Mouse (Mus musculus) MEL (cell line): Measurements from ENCODE around the gene Prkar1b. TPM values are rescaled to one million over a fixed set of nuclear protein-coding genes. Genes with fewer than 3 reads are reported as not detected.

Experiments used
- DNase-seq: peaks from one replicate; pipeline ENCODE4 v3.0.0; 2011; ENCODE audit warnings: low read depth, low spot score
- H3K27ac ChIP-seq: 2 replicates; pipeline ENCODE4 v1.5.1; 2012; ENCODE audit warnings: low read depth, mild to moderate bottlenecking, control low read depth, low read length, moderate library complexity; ENCODE audit not compliant: control insufficient read depth
- H3K27me3 ChIP-seq, 2 experiments: fragments of 150-350 bp in 1 of 2; sonication (generic) in 1 of 2; 2 replicates each; pipeline ENCODE4 v1.6.1; 2012; ENCODE audit warnings: low read length in 2 of 2, mild to moderate bottlenecking in 2 of 2, improper control_type of control experiment in 1 of 2, moderate library complexity in 1 of 2; ENCODE audit not compliant: insufficient read depth in 2 of 2, control insufficient read depth in 1 of 2
- H3K36me3 ChIP-seq, 2 experiments: 2 replicates each; pipeline ENCODE4 v1.6.1; 2012 to 2014; ENCODE audit warnings: low read length in 2 of 2, improper control_type of control experiment in 1 of 2, inconsistent platforms in 1 of 2, mild to moderate bottlenecking in 1 of 2; ENCODE audit not compliant: insufficient read depth in 2 of 2, control insufficient read depth in 1 of 2
- H3K4me1 ChIP-seq, 2 experiments: fragments of 150-350 bp in 1 of 2; sonication (generic) in 1 of 2; 2 replicates each; pipeline ENCODE4 v1.6.1; 2012; ENCODE audit warnings: low read length in 2 of 2, improper control_type of control experiment in 1 of 2, mild to moderate bottlenecking in 1 of 2; ENCODE audit not compliant: insufficient read depth in 2 of 2, control insufficient read depth in 1 of 2
- H3K4me3 ChIP-seq, 2 experiments: fragments of 150-350 bp in 1 of 2; sonication (generic) in 1 of 2; 2 replicates each; pipeline ENCODE4 v1.5.1; 2012; ENCODE audit warnings: low read depth in 2 of 2, low read length in 2 of 2, mild to moderate bottlenecking in 2 of 2, moderate library complexity in 2 of 2, control low read depth in 1 of 2, improper control_type of control experiment in 1 of 2; ENCODE audit not compliant: control insufficient read depth in 1 of 2, insufficient read depth in 1 of 2
- H3K79me2 ChIP-seq: 2 replicates; pipeline ENCODE4 v1.6.1; 2012; ENCODE audit warnings: mild to moderate bottlenecking, low read length, moderate library complexity; ENCODE audit not compliant: control insufficient read depth, poor library complexity, insufficient read depth
- H3K9ac ChIP-seq: 2 replicates; pipeline ENCODE4 v1.6.1; 2012; ENCODE audit warnings: low read depth, mild to moderate bottlenecking, control low read depth, low read length, moderate library complexity; ENCODE audit not compliant: control insufficient read depth, poor library complexity, severe bottlenecking
- H3K9me3 ChIP-seq: fragments of 150-350 bp; sonication (generic); replicated peaks from 2 replicates; pipeline ENCODE4 v1.6.1; 2012; ENCODE audit warnings: mild to moderate bottlenecking, low read length, improper control_type of control experiment, moderate library complexity; ENCODE audit not compliant: insufficient read depth
- CHD2 ChIP-seq: IDR thresholded peaks from 2 replicates; pipeline ENCODE4 v1.6.1; 2011; ENCODE audit warnings: low read length, improper control_type of control experiment
- CTCF ChIP-seq, 3 experiments: IDR thresholded peaks in 2 of 3; conservative IDR thresholded peaks in 1 of 3; 2 replicates each; pipeline ENCODE4 v1.5.1; 2011 to 2012; ENCODE audit warnings: low read length in 3 of 3, low read depth in 2 of 3, mild to moderate bottlenecking in 2 of 3, improper control_type of control experiment in 1 of 3, inconsistent platforms in 1 of 3, mixed read lengths in 1 of 3, moderate library complexity in 1 of 3; ENCODE audit not compliant: control insufficient read depth in 1 of 3, insufficient read depth in 1 of 3, poor library complexity in 1 of 3, severe bottlenecking in 1 of 3
- E2F4 ChIP-seq: IDR thresholded peaks from 2 replicates; pipeline ENCODE4 v1.6.1; 2011; ENCODE audit warnings: low read depth, low read length, improper control_type of control experiment, borderline replicate concordance
- EP300 ChIP-seq, 2 experiments: IDR thresholded peaks; 2 replicates each; pipeline ENCODE4 v1.6.1; 2011; ENCODE audit warnings: improper control_type of control experiment in 2 of 2, low read length in 2 of 2, low read depth in 1 of 2, mild to moderate bottlenecking in 1 of 2
- ETS1 ChIP-seq: IDR thresholded peaks from 2 replicates; pipeline ENCODE4 v1.6.1; 2012; ENCODE audit warnings: low read depth, mild to moderate bottlenecking, inconsistent platforms, low read length, improper control_type of control experiment, moderate library complexity
- GABPA ChIP-seq: IDR thresholded peaks from 2 replicates; pipeline ENCODE4 v1.6.1; 2012; ENCODE audit warnings: low read depth, mild to moderate bottlenecking, inconsistent platforms, low read length, improper control_type of control experiment, moderate library complexity
- GATA1 ChIP-seq: IDR thresholded peaks from 2 replicates; pipeline ENCODE4 v1.6.1; 2011; ENCODE audit warnings: low read depth, low read length, improper control_type of control experiment
- KAT2A ChIP-seq: conservative IDR thresholded peaks from 2 replicates; pipeline ENCODE4 v1.6.1; 2012; ENCODE audit warnings: low read depth, low read length, improper control_type of control experiment, inconsistent platforms
- MAFK ChIP-seq: IDR thresholded peaks from 2 replicates; pipeline ENCODE4 v1.6.1; 2011; ENCODE audit warnings: low read depth, mild to moderate bottlenecking, low read length, improper control_type of control experiment, borderline replicate concordance
- MAX ChIP-seq: IDR thresholded peaks from 2 replicates; pipeline ENCODE4 v1.6.1; 2011; ENCODE audit warnings: low read length, improper control_type of control experiment
- MAZ ChIP-seq: IDR thresholded peaks from 2 replicates; pipeline ENCODE4 v1.6.1; 2012; ENCODE audit warnings: low read depth, mild to moderate bottlenecking, inconsistent platforms, low read length, improper control_type of control experiment
- MEF2A ChIP-seq: IDR thresholded peaks from 2 replicates; pipeline ENCODE4 v1.6.1; 2014; ENCODE audit warnings: low read depth, mild to moderate bottlenecking, inconsistent platforms, low read length, improper control_type of control experiment; ENCODE audit not compliant: poor library complexity, insufficient replicate concordance, severe bottlenecking; ENCODE audit errors: extremely low read depth
- MYB ChIP-seq: IDR thresholded peaks from 2 replicates; pipeline ENCODE4 v1.6.1; 2011; ENCODE audit warnings: mild to moderate bottlenecking, low read depth, low read length, improper control_type of control experiment
- NELFE ChIP-seq: IDR thresholded peaks from 2 replicates; pipeline ENCODE4 v1.6.1; 2011; ENCODE audit warnings: low read depth, low read length, improper control_type of control experiment
- NRF1 ChIP-seq: IDR thresholded peaks from 2 replicates; pipeline ENCODE4 v1.6.1; 2014; ENCODE audit warnings: low read depth, mild to moderate bottlenecking, inconsistent platforms, low read length, improper control_type of control experiment, moderate library complexity; ENCODE audit not compliant: poor library complexity, insufficient read depth, severe bottlenecking
- POLR2A ChIP-seq, 2 experiments: IDR thresholded peaks; 2 replicates each; pipeline ENCODE4 v1.6.1; 2011 to 2012; ENCODE audit warnings: low read length in 2 of 2, mild to moderate bottlenecking in 2 of 2, control low read depth in 1 of 2, improper control_type of control experiment in 1 of 2, low read depth in 1 of 2, moderate library complexity in 1 of 2; ENCODE audit not compliant: control insufficient read depth in 1 of 2, insufficient read depth in 1 of 2, poor library complexity in 1 of 2
- POLR2AphosphoS5 ChIP-seq: IDR thresholded peaks from 2 replicates; pipeline ENCODE4 v1.6.1; 2012; ENCODE audit warnings: low read depth, borderline replicate concordance, mild to moderate bottlenecking, inconsistent platforms, low read length, moderate library complexity, mixed read lengths
- RCOR1 ChIP-seq: IDR thresholded peaks from 2 replicates; pipeline ENCODE4 v1.6.1; 2012; ENCODE audit warnings: low read depth, mild to moderate bottlenecking, inconsistent platforms, low read length, improper control_type of control experiment
- SMC3 ChIP-seq: IDR thresholded peaks from 2 replicates; pipeline ENCODE4 v1.6.1; 2011; ENCODE audit warnings: low read depth, low read length, improper control_type of control experiment
- TAL1 ChIP-seq: IDR thresholded peaks from 2 replicates; pipeline ENCODE4 v1.6.1; 2012; ENCODE audit warnings: mild to moderate bottlenecking, inconsistent platforms, low read length, moderate library complexity, mixed read lengths
- TBP ChIP-seq: IDR thresholded peaks from 2 replicates; pipeline ENCODE4 v1.8.0; 2011; ENCODE audit warnings: low read depth, low read length, improper control_type of control experiment
- TCF12 ChIP-seq: IDR thresholded peaks from 2 replicates; pipeline ENCODE4 v1.6.1; 2014; ENCODE audit warnings: low read depth, mild to moderate bottlenecking, inconsistent platforms, low read length, improper control_type of control experiment, moderate library complexity
- USF2 ChIP-seq, 2 experiments: IDR thresholded peaks; 2 replicates each; pipeline ENCODE4 v1.6.1; 2011 to 2012; ENCODE audit warnings: improper control_type of control experiment in 2 of 2, low read length in 2 of 2, borderline replicate concordance in 1 of 2, inconsistent platforms in 1 of 2, low read depth in 1 of 2, mild to moderate bottlenecking in 1 of 2; ENCODE audit not compliant: insufficient read depth in 1 of 2
- ZC3H11A ChIP-seq: IDR thresholded peaks from 2 replicates; pipeline ENCODE4 v1.6.1; 2012; ENCODE audit warnings: low read depth, mild to moderate bottlenecking, inconsistent platforms, low read length, improper control_type of control experiment
- ZMIZ1 ChIP-seq: IDR thresholded peaks from 2 replicates; pipeline ENCODE4 v1.6.1; 2012; ENCODE audit warnings: low read depth, mild to moderate bottlenecking, inconsistent platforms, low read length, improper control_type of control experiment, moderate library complexity
- ZNF384 ChIP-seq: IDR thresholded peaks from 2 replicates; pipeline ENCODE4 v1.6.1; 2012; ENCODE audit warnings: low read depth, mild to moderate bottlenecking, inconsistent platforms, low read length, improper control_type of control experiment
- polyA plus RNA-seq, 2 experiments: library from polyadenylated mRNA; stranded (reverse) in 1 of 2; unstranded in 1 of 2; fragments of >175 nt in 1 of 2; fragments of >200 nt in 1 of 2; gene quantifications; 2 replicates each; pipeline versions ENCODE4 v1.2.1 to v1.2.4; 2012; ENCODE audit warnings: low replicate concordance in 2 of 2, low read depth in 1 of 2; ENCODE audit not compliant: insufficient read length in 2 of 2, insufficient read depth in 1 of 2, missing spikeins in 1 of 2
- total RNA-seq: library from RNA; depleted of rRNA; stranded (reverse); fragments of 300-350 nt; gene quantifications from 2 replicates; pipeline ENCODE4 v1.2.3, GENCODE M21; 2012

Prkar1b gene
- total and polyA plus RNA-seq, 3 experiments, result not detected

DNA sequence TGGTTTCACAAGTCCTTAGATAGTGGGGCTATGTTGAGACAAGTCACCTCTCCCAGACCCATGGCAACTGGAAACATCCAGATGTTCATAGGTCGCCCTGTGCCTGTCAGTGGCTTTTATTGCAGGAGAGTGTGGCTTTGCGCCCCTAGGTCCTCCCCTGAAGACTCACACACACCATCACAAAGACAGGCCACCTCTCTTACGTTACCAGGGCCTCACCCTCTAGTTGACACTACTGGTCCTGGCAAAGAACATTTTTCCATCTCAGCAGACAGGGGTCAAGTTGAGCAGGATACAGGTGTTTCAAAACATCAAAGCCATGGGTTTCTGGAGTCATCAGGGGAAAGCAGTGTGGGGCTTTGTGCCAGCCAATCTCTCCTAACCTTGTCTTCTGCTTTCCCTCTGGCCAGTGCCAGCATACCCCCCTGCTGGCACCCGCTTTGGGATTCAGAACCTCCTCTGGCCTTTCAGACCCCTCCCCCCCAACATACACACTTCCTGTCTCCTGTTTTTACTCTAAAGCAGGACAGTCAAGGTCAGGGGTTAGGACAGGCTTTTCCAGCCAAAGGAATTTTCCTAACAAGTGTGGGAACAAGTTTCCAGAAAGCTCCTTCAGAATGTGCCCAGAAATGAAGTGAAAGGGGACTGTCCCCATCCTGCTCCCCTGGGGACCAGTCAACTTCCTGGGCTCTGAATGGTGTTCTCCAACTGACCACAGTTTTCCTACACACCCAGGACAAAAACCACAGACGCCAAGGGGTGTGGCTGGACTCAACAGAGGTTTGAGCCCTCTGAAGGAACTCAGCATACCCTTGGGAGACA is 31.5 kb downstream of the Prkar1b start:
- H3K27ac ChIP-seq, result no peak overlapping the region
- H3K9ac ChIP-seq, result no peak overlapping the region
- TF ChIP-seq MAFK, result no peak
- no peak for TF ChIP-seq CHD2
- TF ChIP-seq GATA1, result no peak
- TF ChIP-seq POLR2A (IDR thresholded peaks at IDR 0.05; ENCODE audit: control insufficient read depth in 1 of 2, insufficient read depth in 1 of 2, low read depth in 1 of 2, low read length in 2 of 2, poor library complexity in 1 of 2), result no peak
- no peak for TF ChIP-seq MYB
- TF ChIP-seq ETS1, result no peak
- no peak for TF ChIP-seq MAZ
- no peak for TF ChIP-seq USF2 (IDR thresholded peaks at IDR 0.05; ENCODE audit: borderline replicate concordance in 1 of 2, insufficient read depth in 1 of 2, low read depth in 1 of 2, low read length in 2 of 2)
- TF ChIP-seq ZC3H11A, result no peak
- no peak for TF ChIP-seq ZNF384
- no peak for TF ChIP-seq SMC3
- TF ChIP-seq CTCF (IDR thresholded peaks at IDR 0.05 in 2 of 3, conservative IDR thresholded peaks at IDR 0.05 in 1 of 3; ENCODE audit: control insufficient read depth in 1 of 3, insufficient read depth in 1 of 3, low read depth in 2 of 3, low read length in 3 of 3, poor library complexity in 1 of 3, severe bottlenecking in 1 of 3), result no peak
- no peak for TF ChIP-seq EP300 (IDR thresholded peaks at IDR 0.05; ENCODE audit: low read depth in 1 of 2, low read length in 2 of 2)
- no peak for TF ChIP-seq GABPA
- TF ChIP-seq NRF1, result no peak
- no peak for TF ChIP-seq KAT2A
- TF ChIP-seq POLR2AphosphoS5, result no peak
- TF ChIP-seq ZMIZ1, result no peak
- TF ChIP-seq E2F4, result no peak
- no peak for TF ChIP-seq MEF2A
- H3K4me1 ChIP-seq, result no peaks in the 10 kb centered on the region
- H3K4me3 ChIP-seq, result no peak overlapping the region
- no peaks in the 10 kb centered on the region for H3K36me3 ChIP-seq
- H3K79me2 ChIP-seq, result no peaks in the 10 kb centered on the region
- no peak for DNase-seq
- H3K27me3 ChIP-seq, result no peaks in the 10 kb centered on the region; a peak in 1 of 4 replicates
- no peaks in the 10 kb centered on the region for H3K9me3 ChIP-seq

GRCm38 (mm10) chr5:139115507-139115906 is 34.3 kb downstream of the Prkar1b start:
- TF ChIP-seq NRF1, result no peak
- TF ChIP-seq TBP, result no peak
- TF ChIP-seq TAL1, result no peak
- no peak for TF ChIP-seq E2F4
- no peak for TF ChIP-seq RCOR1
- no peak for TF ChIP-seq ZNF384
- no peak for TF ChIP-seq NELFE
- no peak for TF ChIP-seq ZMIZ1
- no peak for TF ChIP-seq TCF12
- no peak for TF ChIP-seq POLR2A (IDR thresholded peaks at IDR 0.05; ENCODE audit: control insufficient read depth in 1 of 2, insufficient read depth in 1 of 2, low read depth in 1 of 2, low read length in 2 of 2, poor library complexity in 1 of 2)
- no peak for TF ChIP-seq SMC3
- TF ChIP-seq KAT2A, result no peak
- TF ChIP-seq MAX, result no peak
- Histone ChIP-seq H3K9ac (no peak overlapping the region), H3K4me3 (no peak overlapping the region), H3K27me3 (no peaks in the 10 kb centered on the region; a peak in 1 of 4 replicates), H3K27ac (no peak overlapping the region), H3K9me3 (no peaks in the 10 kb centered on the region), H3K79me2 (no peaks in the 10 kb centered on the region), H3K4me1 (no peaks in the 10 kb centered on the region), H3K36me3 (no peaks in the 10 kb centered on the region)
- DNase-seq, result no peak
